Mouse (Mus musculus) lung, embryonic 14.5 days (tissue): Measurements from ENCODE around the gene Osgep. TPM values are rescaled to one million over a fixed set of nuclear protein-coding genes. Genes with fewer than 3 reads are reported as not detected.

Experiments
- ATAC-seq: fragments of 200-750 bp; cut with Nextera tagmentation; 2 replicates; pipeline ENCODE4 v1.8.0; 2017; ENCODE audit warnings: mild to moderate bottlenecking, moderate TSS enrichment, moderate library complexity; ENCODE audit not compliant: insufficient read depth
- DNase-seq: peaks from one replicate; pipeline ENCODE4 v3.0.0-alpha.2; 2015
- H3K27ac ChIP-seq: fragments of 300-500 bp; sonication (generic); 2 replicates; pipeline ENCODE4 v1.5.1; 2014; ENCODE audit warnings: low read depth, mild to moderate bottlenecking, moderate library complexity
- H3K27me3 ChIP-seq: fragments of 300-500 bp; sonication (generic); 2 replicates; pipeline ENCODE4 v1.6.1; 2014; ENCODE audit warnings: low read length, control low read depth; ENCODE audit not compliant: insufficient read depth
- H3K36me3 ChIP-seq: fragments of 300-500 bp; sonication (generic); 2 replicates; pipeline ENCODE4 v1.6.1; 2014; ENCODE audit warnings: control low read depth; ENCODE audit not compliant: insufficient read depth
- H3K4me1 ChIP-seq: fragments of 300-500 bp; sonication (generic); 2 replicates; pipeline ENCODE4 v1.6.1; 2014; ENCODE audit warnings: antibody characterized with exemption, control low read depth; ENCODE audit not compliant: insufficient read depth
- H3K4me2 ChIP-seq: fragments of 300-500 bp; sonication (generic); 2 replicates; pipeline ENCODE4 v1.6.1; 2014; ENCODE audit warnings: mild to moderate bottlenecking
- H3K4me3 ChIP-seq: fragments of 300-500 bp; sonication (generic); 2 replicates; pipeline ENCODE4 v1.5.1; 2014; ENCODE audit warnings: low read depth, low read length
- H3K9ac ChIP-seq: fragments of 300-500 bp; sonication (generic); 2 replicates; pipeline ENCODE4 v1.6.1; 2014
- H3K9me3 ChIP-seq: fragments of 300-500 bp; sonication (generic); 2 replicates; pipeline ENCODE4 v1.6.1; 2016; ENCODE audit warnings: low read depth, low read length, control low read depth
- CTCF ChIP-seq: IDR thresholded peaks from 2 replicates; pipeline ENCODE4 v1.5.1; 2016; ENCODE audit warnings: antibody characterized with exemption, low read depth
- WGBS: fragments of 180-500 bp; shearing (Covaris S2); extraction: QIAGEN DNeasy Blood & Tissue Kit; methylation state at CpG from one replicate; pipeline ENCODE4 v1.1.7; 2014; 5-methylcytosine and 5-hydroxymethylcytosine counted together
- polyA plus RNA-seq: library from polyadenylated mRNA; unstranded; fragments of >200 nt; fragmentation: Nextera tagmentation; extraction: Ambion mirVana; gene quantifications from 2 replicates; pipeline ENCODE4 v1.2.1, GENCODE M21; 2014

Gene Osgep
- polyA plus RNA-seq, 1 experiment from 2014 or later, result 183 TPM

- Histone ChIP-seq H3K4me2 (no peak overlapping the region), H3K9ac (no peak overlapping the region), H3K9me3 (no peaks in the 10 kb centered on the region), H3K36me3 (no peaks in the 10 kb centered on the region), H3K27ac (no peak overlapping the region), H3K4me1 (no peaks in the 10 kb centered on the region), H3K4me3 (no peak overlapping the region), H3K27me3 (no peaks in the 10 kb centered on the region)
- DNase-seq, result no peak
- TF ChIP-seq CTCF, result no peak
- no peak for ATAC-seq
- 78% methylated on average over 6 of the region's 6 CpGs for WGBS
These were observed 49.0 kb downstream of the Osgep start for GRCm38 (mm10) chr14:50875591-50876230.

GRCm38 (mm10) chr14:50875175-50875574, 49.5 kb downstream of the Osgep start:
- Histone ChIP-seq H3K4me2 (no peak overlapping the region), H3K4me3 (no peak overlapping the region), H3K4me1 (no peaks in the 10 kb centered on the region), H3K27me3 (no peaks in the 10 kb centered on the region), H3K27ac (no peak overlapping the region), H3K36me3 (no peaks in the 10 kb centered on the region), H3K9me3 (no peaks in the 10 kb centered on the region), H3K9ac (no peak overlapping the region)
- WGBS, result 86% methylated on average over 3 of the region's 3 CpGs
- ATAC-seq, result no peak
- no peak for TF ChIP-seq CTCF
- no peak for DNase-seq

GRCm38 (mm10) chr14:50871284-50871683, 53.4 kb downstream of the Osgep start:
- Histone ChIP-seq H3K36me3 (0 out of 2 replicates have a peak, but pooled peaks cover 3% of the 10 kb centered on the region), H3K9ac (no peak overlapping the region), H3K4me1 (no peaks in the 10 kb centered on the region), H3K27me3 (no peaks in the 10 kb centered on the region), H3K27ac (no peak overlapping the region), H3K4me2 (peak overlapping the region; percentile 69; the same call in 1 of the 2 replicates), H3K9me3 (no peaks in the 10 kb centered on the region), H3K4me3 (no peak overlapping the region)
- DNase-seq, result no peak
- 76% methylated on average over 2 of the region's 2 CpGs for WGBS
- no peak for TF ChIP-seq CTCF
- no peak for ATAC-seq

- 3% methylated on average over 5 of the region's 5 CpGs for WGBS
- ATAC-seq (peak; percentile 59), DNase-seq (no peak)
- H3K27me3 ChIP-seq, result no peaks in the 10 kb centered on the region
- H3K9me3 ChIP-seq, result no peaks in the 10 kb centered on the region
- no peak overlapping the region for H3K27ac ChIP-seq
- TF ChIP-seq CTCF, result no peak
- H3K4me1 ChIP-seq, result no peaks in the 10 kb centered on the region
- H3K9ac ChIP-seq, result peak overlapping the region; percentile 61
- H3K36me3 ChIP-seq, result 0 out of 2 replicates have a peak, but pooled peaks cover 3% of the 10 kb centered on the region
- H3K4me3 ChIP-seq, result peak overlapping the region; percentile 51
- H3K4me2 ChIP-seq, result peak overlapping the region; percentile 69
These were observed 53.9 kb downstream of the Osgep start for GRCm38 (mm10) chr14:50870805-50871143.

- peak within 1 kb of the TSS; percentile 65; the same call in 1 of the 2 replicates for H3K27ac ChIP-seq
- no peaks in the 10 kb centered on the region for H3K9me3 ChIP-seq
- H3K4me1 ChIP-seq, result no peaks in the 10 kb centered on the region
- H3K9ac ChIP-seq, result peak within 1 kb of the TSS; percentile 61
- H3K27me3 ChIP-seq, result no peaks in the 10 kb centered on the region
- 0 out of 2 replicates have a peak, but pooled peaks cover 3% of the 10 kb centered on the region for H3K36me3 ChIP-seq
- peak within 1 kb of the TSS; percentile 69 for H3K4me2 ChIP-seq
- peak; percentile 75 for DNase-seq
- TF ChIP-seq CTCF, result no peak
- WGBS, result 5% methylated on average over 32 of the region's 32 CpGs
- peak within 1 kb of the TSS; percentile 51 for H3K4me3 ChIP-seq
- peak; percentile 94 for ATAC-seq
These were observed 54.5 kb downstream of the Osgep start, which contains the start of gene Tep1 for GRCm38 (mm10) chr14:50869889-50870804. Gene Tep1, minus strand, starts transcription at chr14:50870560.

GRCm38 (mm10) chr14:50868656-50869055, 56.0 kb downstream of the Osgep start:
- 91% methylated on average over 5 of the region's 5 CpGs for WGBS
- DNase-seq, result no peak
- ATAC-seq, result no peak
- Histone ChIP-seq H3K4me1 (no peaks in the 10 kb centered on the region), H3K27ac (no peak overlapping the region), H3K9me3 (no peaks in the 10 kb centered on the region), H3K4me3 (no peak overlapping the region), H3K36me3 (0 out of 2 replicates have a peak, but pooled peaks cover 3% of the 10 kb centered on the region), H3K9ac (no peak overlapping the region), H3K4me2 (no peak overlapping the region), H3K27me3 (no peaks in the 10 kb centered on the region)
- TF ChIP-seq CTCF, result no peak

- no peak for DNase-seq
These were observed 56.5 kb downstream of the Osgep start for GRCm38 (mm10) chr14:50868211-50868610.

More at GRCm38 (mm10) chr14:50868211-50868610, 56.5 kb downstream of the Osgep start:
- H3K27ac ChIP-seq, result no peak overlapping the region
- H3K4me1 ChIP-seq, result no peaks in the 10 kb centered on the region
- no peak overlapping the region for H3K4me3 ChIP-seq
- no peak for TF ChIP-seq CTCF
- H3K9ac ChIP-seq, result no peak overlapping the region
- 76% methylated on average over 4 of the region's 4 CpGs for WGBS
- ATAC-seq, result no peak
- H3K9me3 ChIP-seq, result no peaks in the 10 kb centered on the region
- no peaks in the 10 kb centered on the region for H3K27me3 ChIP-seq
- H3K4me2 ChIP-seq, result no peak overlapping the region
- H3K36me3 ChIP-seq, result 0 out of 2 replicates have a peak, but pooled peaks cover 3% of the 10 kb centered on the region
